Mouse (Mus musculus) layer of hippocampus, postnatal 14 days (tissue): ENCODE measurements around the gene Socs2. TPM values are rescaled to one million over a fixed set of nuclear protein-coding genes. Genes with fewer than 3 reads are reported as not detected.
"Not testable (repeated sequence)": the region's sequence is repeated elsewhere in the genome, so short reads cannot be mapped to it uniquely, and the experiment has no call there.

ENCODE experiments used
- DNase-seq, 2 experiments: peaks; one replicate each; pipeline ENCODE4 v3.0.0; 2021 to 2022; ENCODE audit warnings: low spot score in 2 of 2, mixed read lengths in 1 of 2
- total RNA-seq, 2 experiments: library from RNA; stranded (reverse); gene quantifications; 2 replicates each; pipeline ENCODE4 v1.2.3; 2021

The Socs2 gene
- total RNA-seq, 2 experiments from 2014 or later = 58.1 to 58.9 TPM

GRCm38 (mm10) chr10:95397191-95397835 is 19.7 kb downstream of the Socs2 start:
- DNase-seq = no peak

GRCm38 (mm10) chr10:95396356-95396755 is 20.6 kb downstream of the Socs2 start:
- DNase-seq = no peak

- DNase-seq = no peak
These were observed 21.9 kb downstream of the Socs2 start for GRCm38 (mm10) chr10:95394819-95395812.

- no peak for DNase-seq
These were observed 24.9 kb downstream of the Socs2 start for GRCm38 (mm10) chr10:95392073-95392472.

DNA sequence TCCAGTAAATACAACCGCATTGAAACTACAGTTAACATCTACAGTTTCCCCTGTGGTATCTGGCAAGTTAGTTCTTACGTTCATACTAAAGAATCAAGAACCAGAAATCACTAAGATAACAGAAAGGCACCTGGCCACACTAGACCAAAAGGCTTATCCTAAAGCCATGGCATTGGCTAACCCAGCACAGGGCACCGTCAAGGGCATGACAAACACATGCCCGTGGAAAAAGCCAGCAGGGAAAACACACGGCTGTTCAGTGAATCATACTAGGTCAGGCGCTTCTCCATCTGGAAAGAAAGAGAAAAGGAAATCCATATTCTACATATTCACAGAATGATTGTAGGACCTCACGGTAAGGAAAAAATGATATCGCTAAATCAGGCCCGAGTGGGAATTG is 26.1 kb downstream of the Socs2 start:
- DNase-seq = no peak

- DNase-seq = not testable (repeated sequence)
These were observed 27.2 kb downstream of the Socs2 start for GRCm38 (mm10) chr10:95389805-95390204.

- DNase-seq = no peak
These were observed 28.0 kb downstream of the Socs2 start for GRCm38 (mm10) chr10:95388821-95389477.

- no peak for DNase-seq
These were observed 30.5 kb downstream of the Socs2 start for GRCm38 (mm10) chr10:95386527-95386926.

- no peak for DNase-seq
These were observed 31.2 kb downstream of the Socs2 start for GRCm38 (mm10) chr10:95385801-95386203.

DNA sequence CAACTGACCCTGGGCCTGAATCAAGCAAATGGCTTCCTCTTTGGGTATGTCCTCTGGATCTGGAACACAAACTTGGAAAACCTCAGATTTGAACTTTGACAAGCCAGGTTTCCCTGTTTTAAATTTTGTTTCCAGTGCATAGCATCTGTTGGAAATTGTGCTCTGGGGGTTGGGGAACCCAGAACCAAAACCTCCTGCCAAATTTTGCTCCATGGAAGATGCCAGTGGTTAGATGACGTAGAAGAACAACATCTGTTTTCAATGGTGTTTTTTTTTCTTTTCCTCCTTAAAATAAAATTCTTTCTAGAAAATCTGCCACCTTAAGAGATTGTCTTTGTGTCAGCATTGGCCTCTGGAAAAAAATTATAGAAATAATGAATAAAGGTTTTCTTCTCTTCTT is 31.9 kb downstream of the Socs2 start:
- DNase-seq = no peak

- DNase-seq = no peak
These were observed 32.5 kb downstream of the Socs2 start for GRCm38 (mm10) chr10:95384446-95384845.

DNA sequence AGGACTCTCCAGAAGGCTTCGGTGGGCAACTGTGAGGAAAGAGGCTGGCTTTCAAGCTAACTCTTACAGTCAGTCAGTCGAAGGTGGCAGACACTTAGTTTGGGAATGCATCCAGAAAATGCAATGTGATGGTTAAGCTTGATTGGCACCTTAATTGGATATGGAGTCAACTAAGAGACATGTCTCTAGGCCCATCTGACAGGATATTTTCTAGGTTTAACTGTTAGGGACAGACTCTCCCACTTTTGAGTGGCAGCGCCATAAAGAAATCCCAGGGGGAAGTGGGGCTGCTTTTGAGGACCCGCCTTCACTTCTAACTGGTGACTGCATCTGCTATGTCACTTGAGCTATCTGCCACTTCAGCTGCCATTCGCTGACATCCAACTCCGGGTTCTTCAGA is 43.6 kb downstream of the Socs2 start:
- DNase-seq = no peak

DNA sequence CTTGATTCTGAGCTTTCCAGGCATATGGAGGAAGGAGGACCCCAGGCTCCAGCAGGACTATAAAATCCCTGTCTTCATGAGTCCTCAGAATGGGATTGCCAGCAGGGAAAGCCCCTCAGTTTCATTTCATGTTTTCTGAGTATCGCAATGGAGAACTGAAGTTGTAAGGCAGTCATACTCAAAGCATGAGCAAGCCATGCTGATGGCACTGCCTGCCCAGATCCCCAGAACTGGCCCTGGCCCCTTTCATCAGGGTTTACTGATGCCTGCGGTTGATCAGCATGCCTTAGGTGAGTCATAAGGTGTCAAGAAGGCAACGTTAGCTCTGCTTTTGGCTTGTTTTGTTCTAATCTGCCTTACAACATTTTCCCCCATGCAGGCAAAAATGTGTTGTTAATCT is 45.0 kb downstream of the Socs2 start:
- no peak for DNase-seq

DNA sequence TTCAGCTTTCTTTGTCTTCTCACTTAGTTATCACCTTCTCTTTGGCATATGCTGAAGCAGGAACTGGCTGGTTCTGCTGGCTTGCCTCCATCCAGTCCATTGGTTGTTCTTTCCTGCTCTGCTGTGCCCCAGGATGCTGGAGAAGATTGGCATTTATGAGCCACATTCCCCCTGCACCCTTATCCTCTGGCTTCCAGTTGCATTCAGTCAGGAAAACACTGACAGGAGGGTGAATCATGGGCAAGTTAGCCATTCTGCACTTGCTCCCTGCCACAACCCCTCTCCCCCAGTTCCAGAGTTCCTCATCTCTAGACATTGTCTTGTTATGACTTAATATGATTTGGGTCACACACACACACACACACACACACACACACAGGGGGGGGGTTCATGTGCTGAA is 47.8 kb downstream of the Socs2 start:
- no peak for DNase-seq

- no peak for DNase-seq
These were observed 48.8 kb downstream of the Socs2 start for GRCm38 (mm10) chr10:95368151-95368550.

DNA sequence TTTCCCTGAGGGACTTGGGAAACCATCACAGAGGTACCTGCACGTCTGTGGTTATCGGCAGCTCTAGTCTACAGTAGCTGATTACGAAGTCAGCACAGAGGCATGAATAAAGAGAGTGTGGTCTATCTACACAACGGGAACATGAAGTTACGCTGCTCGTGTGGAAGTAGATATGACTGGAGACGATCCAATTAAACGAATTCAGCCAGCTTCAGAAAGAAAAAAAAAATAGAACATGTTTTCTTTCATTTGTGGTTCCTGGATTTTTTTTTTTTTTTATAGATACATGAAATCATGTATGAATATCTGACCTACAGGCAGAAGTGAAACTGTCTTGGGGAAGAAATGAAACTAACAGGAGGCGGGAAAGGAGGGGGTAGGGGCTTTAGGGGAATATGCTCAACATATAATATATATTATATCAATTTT is 49.3 kb downstream of the Socs2 start:
- no peak for DNase-seq

DNA sequence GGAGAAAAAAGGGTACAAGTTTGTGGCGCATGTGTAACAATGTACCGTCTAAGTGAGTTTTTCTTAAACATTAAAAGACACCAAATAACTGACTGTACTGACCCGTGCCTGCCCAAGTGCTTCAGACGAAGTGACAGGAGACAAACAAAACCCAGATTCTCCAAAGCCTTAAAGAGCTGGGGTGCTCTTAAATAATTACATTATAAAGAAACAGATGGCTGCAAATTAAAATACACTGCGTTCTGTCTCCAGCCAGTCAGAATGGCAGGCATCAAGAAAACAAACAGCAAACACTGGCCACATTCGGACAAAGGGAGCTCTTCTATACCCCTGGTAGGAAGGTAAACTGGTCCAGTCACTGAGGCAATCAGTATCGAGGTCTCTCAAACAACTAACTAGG is 49.7 kb downstream of the Socs2 start:
- DNase-seq = no peak

- no peak for DNase-seq
These were observed 54.7 kb downstream of the Socs2 start for GRCm38 (mm10) chr10:95362326-95362725.

DNA sequence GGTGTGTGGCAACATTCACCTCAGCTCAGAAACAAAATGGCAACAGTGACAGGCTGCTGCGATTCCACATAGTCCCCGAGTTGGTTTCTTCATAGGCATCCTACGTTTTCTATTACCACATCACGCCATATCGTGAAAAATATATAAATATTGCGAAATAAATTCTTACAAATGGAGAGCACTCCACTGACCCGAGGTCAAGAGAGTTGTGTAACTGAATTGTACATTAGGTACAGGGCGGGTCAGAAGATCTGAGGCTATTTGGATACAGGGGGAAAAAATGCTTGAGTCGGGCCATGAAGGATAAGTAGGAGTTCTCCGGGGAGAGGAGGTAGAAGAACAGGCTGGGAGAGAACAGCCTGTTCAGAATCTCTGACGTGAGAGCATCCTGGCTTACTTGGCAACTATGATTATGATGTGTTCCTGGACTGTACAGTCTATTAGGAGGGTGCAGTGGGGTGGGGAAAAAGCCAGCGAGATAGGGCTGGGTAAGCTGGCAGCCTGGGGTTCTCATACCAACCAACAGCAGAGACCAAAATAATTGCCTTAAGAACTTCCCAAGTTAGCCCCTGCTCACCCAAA is 55.6 kb downstream of the Socs2 start:
- no peak for DNase-seq

GRCm38 (mm10) chr10:95360048-95360447 is 56.9 kb downstream of the Socs2 start:
- DNase-seq = no peak

DNA sequence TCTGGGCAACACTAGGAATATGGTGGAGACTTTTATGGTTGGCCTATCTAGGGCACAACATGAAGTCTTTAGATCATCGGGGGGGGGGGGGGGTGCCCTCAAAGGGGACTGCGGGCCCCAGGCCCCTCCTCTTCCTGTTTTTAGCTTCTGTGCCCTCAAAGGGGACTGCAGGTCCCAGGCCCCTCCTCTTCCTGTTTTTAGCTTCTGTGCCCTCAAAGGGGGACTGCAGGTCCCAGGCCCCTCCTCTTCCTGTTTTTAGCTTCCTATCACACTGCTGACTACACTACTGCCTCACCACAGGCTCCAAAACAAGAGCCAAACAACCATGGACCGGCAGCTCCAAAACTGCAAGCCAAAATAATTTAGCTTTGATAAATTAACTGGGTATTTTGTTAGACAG is 59.3 kb downstream of the Socs2 start:
- no peak for DNase-seq
